Mouse (Mus musculus) cortical plate, adult 2 months (tissue): ENCODE data around the gene Irgm2.

Experiments
- CTCF ChIP-seq: fragments of 200-500 bp; IDR thresholded peaks from 2 replicates; pipeline ENCODE4 v1.5.1; 2011; ENCODE audit warnings: mild to moderate bottlenecking, control low read depth, low read length; ENCODE audit not compliant: insufficient read depth; ENCODE audit errors: extremely low read depth
- POLR2A ChIP-seq: fragments of 200-500 bp; IDR thresholded peaks from 2 replicates; pipeline ENCODE4 v1.6.1; 2011; ENCODE audit warnings: mild to moderate bottlenecking, low read length, control low read depth; ENCODE audit not compliant: insufficient read depth; ENCODE audit errors: extremely low read depth

DNA sequence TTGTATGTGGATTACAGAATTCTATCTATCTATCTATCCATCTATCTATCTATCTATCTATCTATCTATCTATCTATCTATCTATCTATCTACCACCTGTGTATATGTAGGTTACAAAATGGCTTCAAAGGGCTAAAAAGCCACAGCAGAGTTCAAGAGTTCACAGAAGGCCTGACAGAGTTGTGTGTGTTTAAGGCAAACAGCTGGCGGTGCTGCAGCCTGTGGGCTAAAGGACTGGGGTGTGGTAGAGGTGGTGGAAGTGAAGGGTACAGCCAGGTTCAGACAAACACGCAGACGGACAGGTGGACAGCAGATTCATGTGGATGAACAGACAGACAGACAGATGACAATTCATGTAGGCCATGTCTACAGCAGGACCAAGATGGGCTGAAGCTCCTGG lies 68.9 kb downstream of the Irgm2 start:
- TF ChIP-seq POLR2A, result no peak
- TF ChIP-seq CTCF, result no peak
